Mouse (Mus musculus) neural tube, embryonic 13.5 days (tissue): ENCODE data around the gene Pmepa1. TPM values are rescaled to one million over a fixed set of nuclear protein-coding genes. Genes with fewer than 3 reads are reported as not detected.

Experiments used
- ATAC-seq: fragments of 200-750 bp; cut with Nextera tagmentation; 2 replicates; pipeline ENCODE4 v1.8.0; 2017; ENCODE audit warnings: low read depth, mild to moderate bottlenecking, moderate TSS enrichment, moderate library complexity
- H3K27ac ChIP-seq: fragments of 300-500 bp; sonication (generic); replicated peaks from 2 replicates; pipeline ENCODE4 v1.5.1; 2015; ENCODE audit warnings: moderate library complexity, mild to moderate bottlenecking, inconsistent platforms
- H3K27me3 ChIP-seq: fragments of 300-500 bp; sonication (generic); 2 replicates; pipeline ENCODE4 v1.6.1; 2015; ENCODE audit warnings: mild to moderate bottlenecking, inconsistent platforms
- H3K36me3 ChIP-seq: fragments of 300-500 bp; sonication (generic); 2 replicates; pipeline ENCODE4 v1.6.1; 2015; ENCODE audit warnings: mild to moderate bottlenecking, inconsistent platforms
- H3K4me1 ChIP-seq: fragments of 300-500 bp; sonication (generic); replicated peaks from 2 replicates; pipeline ENCODE4 v1.6.1; 2015; ENCODE audit warnings: inconsistent platforms
- H3K4me2 ChIP-seq: fragments of 300-500 bp; sonication (generic); 2 replicates; pipeline ENCODE4 v1.6.1; 2015; ENCODE audit warnings: inconsistent platforms, mild to moderate bottlenecking, moderate library complexity
- H3K4me3 ChIP-seq: fragments of 300-500 bp; sonication (generic); 2 replicates; pipeline ENCODE4 v1.5.1; 2015; ENCODE audit warnings: mild to moderate bottlenecking, inconsistent platforms
- H3K9ac ChIP-seq: fragments of 300-500 bp; sonication (generic); 2 replicates; pipeline ENCODE4 v1.6.1; 2015; ENCODE audit warnings: moderate library complexity, mild to moderate bottlenecking, inconsistent platforms
- H3K9me3 ChIP-seq: fragments of 300-500 bp; sonication (generic); 2 replicates; pipeline ENCODE4 v1.6.1; 2016; ENCODE audit warnings: inconsistent platforms
- WGBS: fragments of 180-500 bp; shearing (Covaris S2); methylation state at CpG from one replicate; pipeline ENCODE4 v1.1.7; 2015; 5-methylcytosine and 5-hydroxymethylcytosine counted together
- polyA plus RNA-seq: library from polyadenylated mRNA; unstranded; fragments of >200 nt; fragmentation: Nextera tagmentation; extraction: Ambion mirVana; gene quantifications from 2 replicates; pipeline ENCODE4 v1.2.1, GENCODE M21; 2015

The Pmepa1 gene
- polyA plus RNA-seq, 1 experiment from 2014 or later: 5.2 TPM

DNA sequence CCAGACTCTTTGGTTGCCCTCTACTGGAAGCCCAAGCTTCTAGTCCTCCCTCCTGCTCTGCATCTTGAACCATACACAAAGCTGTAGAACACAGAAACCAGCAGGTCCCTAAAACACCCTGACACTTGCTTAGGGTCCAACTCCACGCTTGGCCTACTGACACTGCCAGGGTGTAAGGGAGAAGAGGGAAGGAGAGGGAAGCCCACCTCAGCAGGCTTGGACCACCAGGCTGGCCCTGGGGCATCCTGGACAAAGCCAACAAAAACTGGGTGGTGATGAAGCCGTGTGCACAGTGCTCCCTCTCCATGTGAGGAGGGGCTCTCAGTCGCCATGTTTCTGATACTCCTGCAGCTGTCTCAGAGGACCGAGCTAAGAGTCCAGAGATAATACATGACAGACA, 96.3 kb downstream of the Pmepa1 start:
- Histone ChIP-seq H3K27me3 (peaks cover 67% of the 10 kb centered on the region), H3K4me1 (no peaks in the 10 kb centered on the region), H3K36me3 (no peaks in the 10 kb centered on the region), H3K4me2 (no peak overlapping the region), H3K4me3 (no peak overlapping the region), H3K27ac (no peak overlapping the region), H3K9ac (no peak overlapping the region), H3K9me3 (no peaks in the 10 kb centered on the region)
- 86% methylated on average over 4 of the region's 4 CpGs for WGBS
- no peak for ATAC-seq

DNA sequence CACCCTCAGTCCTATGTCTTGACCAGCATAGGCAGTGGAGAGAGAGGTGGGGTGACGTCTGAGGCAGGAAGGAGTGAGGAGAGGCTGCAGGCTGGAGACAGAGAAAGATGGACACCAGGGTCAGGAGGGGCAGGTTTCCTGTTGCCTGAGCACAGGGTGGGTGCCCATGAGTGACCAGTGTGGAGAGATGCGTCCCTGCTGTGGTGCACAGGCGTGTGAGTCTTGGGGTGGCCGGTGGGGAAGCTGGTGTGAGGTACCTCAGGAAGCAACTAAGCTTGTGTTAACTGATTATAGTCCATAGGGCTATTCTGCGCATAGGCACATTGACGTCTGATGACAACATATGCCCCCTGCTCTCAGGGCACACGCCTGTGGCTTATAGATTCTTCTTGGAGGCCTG, 97.3 kb downstream of the Pmepa1 start:
- H3K4me1 ChIP-seq: peaks cover 9% of the 10 kb centered on the region
- H3K9me3 ChIP-seq: no peaks in the 10 kb centered on the region
- no peak for ATAC-seq
- no peak overlapping the region for H3K4me2 ChIP-seq
- WGBS: 87% methylated on average over 7 of the region's 7 CpGs
- H3K36me3 ChIP-seq: no peaks in the 10 kb centered on the region
- H3K27me3 ChIP-seq: peaks cover 63% of the 10 kb centered on the region
- H3K4me3 ChIP-seq: no peak overlapping the region
- H3K27ac ChIP-seq: no peak overlapping the region
- no peak overlapping the region for H3K9ac ChIP-seq

- H3K36me3 ChIP-seq: no peaks in the 10 kb centered on the region
- H3K4me2 ChIP-seq: no peak overlapping the region
- H3K4me1 ChIP-seq: peaks cover 19% of the 10 kb centered on the region
- H3K27ac ChIP-seq: no peak overlapping the region
- no peak overlapping the region for H3K9ac ChIP-seq
- H3K27me3 ChIP-seq: peaks cover 54% of the 10 kb centered on the region
- 89% methylated on average over 8 of the region's 8 CpGs for WGBS
- H3K4me3 ChIP-seq: no peak overlapping the region
- no peak for ATAC-seq
- no peaks in the 10 kb centered on the region for H3K9me3 ChIP-seq
Observed at GRCm38 (mm10) chr2:173177951-173178350, 98.4 kb downstream of the Pmepa1 start.

GRCm38 (mm10) chr2:173177481-173177880, 98.9 kb downstream of the Pmepa1 start:
- Histone ChIP-seq H3K9ac (no peak overlapping the region), H3K27me3 (peaks cover 49% of the 10 kb centered on the region), H3K36me3 (no peaks in the 10 kb centered on the region), H3K27ac (no peak overlapping the region), H3K4me1 (peaks cover 24% of the 10 kb centered on the region), H3K4me3 (no peak overlapping the region), H3K4me2 (no peak overlapping the region), H3K9me3 (no peaks in the 10 kb centered on the region)
- no peak for ATAC-seq
- 87% methylated on average over 5 of the region's 5 CpGs for WGBS

GRCm38 (mm10) chr2:173175703-173176102, 100.6 kb downstream of the Pmepa1 start:
- no peaks in the 10 kb centered on the region for H3K9me3 ChIP-seq
- no peaks in the 10 kb centered on the region for H3K36me3 ChIP-seq
- no peak overlapping the region for H3K4me3 ChIP-seq
- peaks cover 42% of the 10 kb centered on the region for H3K4me1 ChIP-seq
- peaks cover 35% of the 10 kb centered on the region for H3K27me3 ChIP-seq
- 94% methylated on average over 5 of the region's 5 CpGs for WGBS
- no peak overlapping the region for H3K4me2 ChIP-seq
- ATAC-seq: no peak
- no peak overlapping the region for H3K27ac ChIP-seq
- no peak overlapping the region for H3K9ac ChIP-seq

GRCm38 (mm10) chr2:173174569-173174968, 101.8 kb downstream of the Pmepa1 start:
- no peak overlapping the region for H3K4me3 ChIP-seq
- peaks cover 47% of the 10 kb centered on the region for H3K4me1 ChIP-seq
- H3K27me3 ChIP-seq: peaks cover 39% of the 10 kb centered on the region
- ATAC-seq: no peak
- H3K36me3 ChIP-seq: no peaks in the 10 kb centered on the region
- H3K9me3 ChIP-seq: no peaks in the 10 kb centered on the region
- WGBS: 38% methylated on average over 1 of the region's 1 CpGs
- peak overlapping the region; percentile 56 for H3K4me2 ChIP-seq
- peak overlapping the region; percentile 90 for H3K27ac ChIP-seq
- peak overlapping the region; percentile 59; the same call in 1 of the 2 replicates for H3K9ac ChIP-seq

Other genes starting within 250 kb of the Pmepa1 start
- 0.13 TPM in 1 of 2 replicates, not detected in the other for gene Ctcfl, start 157.0 kb downstream of the Pmepa1 start, polyA plus RNA-seq
- not detected in 2 replicates for gene Pck1, start 123.5 kb downstream of the Pmepa1 start, polyA plus RNA-seq
- 0.22 and 0.40 TPM in 2 replicates for gene Zbp1, start 57.6 kb downstream of the Pmepa1 start, polyA plus RNA-seq
- not detected in 2 replicates for gene 1700021F07Rik, start 246.1 kb upstream of the Pmepa1 start, polyA plus RNA-seq